Mouse (Mus musculus): ENCODE data around the gene Hspa12b. TPM values are rescaled to one million over a fixed set of nuclear protein-coding genes. Genes with fewer than 3 reads are reported as not detected.

Hspa12b gene
- 0.99 TPM for polyA plus RNA-seq (2014; fragmentation: Illumina TruSeq; extraction: RNeasy Lipid Tissue Mini Kit (QIAGEN cat#74804); ENCODE audit: low read depth, low replicate concordance)

GRCm38 (mm10) chr2:131127161-131127730 is at the start of gene Hspa12b:
TSS of gene Hspa12b (plus strand) at chr2:131127280.

GRCm38 (mm10) chr2:131086667-131087390 is 40.3 kb upstream of the Hspa12b start, which contains the start of gene Siglec1:
TSS of gene Siglec1 (minus strand) at chr2:131086765.

DNA sequence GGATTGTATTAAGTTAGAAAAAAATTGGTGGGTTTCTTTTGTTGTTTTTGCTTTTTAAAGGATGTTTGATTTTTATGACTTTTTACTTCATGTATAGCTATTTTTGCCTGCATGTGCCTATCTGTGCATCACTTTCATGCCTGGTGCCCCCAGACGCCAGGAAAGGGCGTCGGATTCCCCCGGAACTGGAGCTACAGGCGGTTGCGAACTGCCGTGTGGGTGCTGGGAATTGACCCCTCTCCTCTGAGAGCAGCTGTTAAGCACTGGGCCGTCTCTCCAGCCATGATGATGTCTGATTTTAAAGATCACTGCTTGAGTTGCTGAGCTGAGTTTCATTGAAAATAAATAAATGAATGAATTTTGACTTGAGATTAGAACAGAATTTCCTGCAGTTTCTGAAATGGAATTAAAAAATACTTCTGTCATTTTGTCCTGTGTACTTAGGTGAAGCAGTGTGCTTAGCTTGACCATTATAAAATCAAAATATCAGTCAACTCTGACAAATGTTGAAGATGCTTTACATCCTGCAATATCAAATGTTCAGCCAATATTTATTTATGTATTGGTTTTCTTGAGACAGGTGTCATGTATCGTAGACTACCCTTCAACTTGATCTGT is 6.0 kb downstream of the Hspa12b start, which contains the start of gene Gm11037:
TSS of gene Gm11037 (plus strand) at position 568 of the 618 bp plus-strand sequence.

GRCm38 (mm10) chr2:131159938-131160581 is 33.0 kb downstream of the Hspa12b start, which contains the start of gene 1700037H04Rik:
TSS of gene 1700037H04Rik (minus strand) at chr2:131160081.

GRCm38 (mm10) chr2:131179990-131180587 is 53.0 kb downstream of the Hspa12b start, which contains the start of gene Cenpb:
TSS of gene Cenpb (minus strand) at chr2:131180067.

DNA sequence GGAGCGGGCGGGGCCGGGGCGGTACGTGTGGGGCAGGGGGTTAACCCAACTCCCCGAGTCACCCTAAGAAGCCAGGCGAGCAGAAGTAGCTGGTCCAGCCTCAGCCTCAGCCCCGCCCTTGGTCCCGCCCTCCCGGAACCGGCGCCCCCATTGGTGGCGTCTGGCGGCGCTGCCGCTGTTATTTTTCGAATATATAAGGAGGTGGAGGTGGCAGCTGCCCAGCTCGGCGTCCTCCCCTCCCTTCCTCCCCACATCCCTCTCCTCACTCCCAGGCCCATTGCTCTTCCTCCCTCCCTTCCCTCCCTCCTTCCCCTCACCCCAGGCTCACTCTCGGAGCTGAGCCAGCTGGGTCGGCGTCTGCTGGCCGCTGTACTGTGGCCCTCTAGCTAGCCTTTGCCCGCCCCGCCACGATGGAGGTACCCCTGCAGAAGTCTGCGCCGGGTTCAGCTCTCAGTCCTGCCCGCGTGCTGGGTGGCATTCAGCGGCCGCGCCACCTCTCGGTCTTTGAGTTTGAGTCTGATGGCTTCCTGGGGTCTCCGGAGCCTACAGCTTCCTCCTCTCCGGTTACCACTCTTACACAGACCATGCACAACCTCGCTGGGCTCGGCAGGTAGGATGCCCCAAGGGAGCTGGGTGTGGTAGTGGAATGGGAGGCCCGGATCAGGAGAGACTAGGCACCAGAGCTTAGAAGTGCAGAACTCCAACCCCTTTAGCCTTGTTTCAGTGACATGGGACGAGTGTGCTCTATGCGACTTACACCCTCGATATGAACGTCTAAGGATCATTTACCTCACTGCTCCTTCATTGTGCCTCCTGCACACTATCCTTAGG is 59.9 kb downstream of the Hspa12b start, which contains the start of the genes Cdc25b and Spef1:
TSS of gene Cdc25b (plus strand) at position 179 of the 831 bp plus-strand sequence.
TSS of gene Spef1 (minus strand) at position 512 of the 831 bp plus-strand sequence.

Other genes starting within 250 kb of the Hspa12b start
- 27.6 TPM for gene 4930402H24Rik, start 220.9 kb upstream of the Hspa12b start, polyA plus RNA-seq (2014; fragmentation: Illumina TruSeq; extraction: RNeasy Lipid Tissue Mini Kit (QIAGEN cat#74804); ENCODE audit: low read depth, low replicate concordance)
- gene Atrn, start 220.8 kb upstream of the Hspa12b start, polyA plus RNA-seq (2014; fragmentation: Illumina TruSeq; extraction: RNeasy Lipid Tissue Mini Kit (QIAGEN cat#74804); ENCODE audit: low read depth, low replicate concordance): 43.9 TPM
- 0.93 TPM for gene Gfra4, start 84.2 kb upstream of the Hspa12b start, polyA plus RNA-seq (2014; fragmentation: Illumina TruSeq; extraction: RNeasy Lipid Tissue Mini Kit (QIAGEN cat#74804); ENCODE audit: low read depth, low replicate concordance)
- gene Adam33, start 63.5 kb upstream of the Hspa12b start, polyA plus RNA-seq (2014; fragmentation: Illumina TruSeq; extraction: RNeasy Lipid Tissue Mini Kit (QIAGEN cat#74804); ENCODE audit: low read depth, low replicate concordance): 0.52 TPM
- gene Siglec1, start 40.5 kb upstream of the Hspa12b start, polyA plus RNA-seq (2014; fragmentation: Illumina TruSeq; extraction: RNeasy Lipid Tissue Mini Kit (QIAGEN cat#74804); ENCODE audit: low read depth, low replicate concordance): 0.70 TPM
- not detected for gene Gm11037, start 6.2 kb downstream of the Hspa12b start, polyA plus RNA-seq (2014; fragmentation: Illumina TruSeq; extraction: RNeasy Lipid Tissue Mini Kit (QIAGEN cat#74804); ENCODE audit: low read depth, low replicate concordance)
- 0.87 TPM for gene 1700037H04Rik, start 32.8 kb downstream of the Hspa12b start, polyA plus RNA-seq (2014; fragmentation: Illumina TruSeq; extraction: RNeasy Lipid Tissue Mini Kit (QIAGEN cat#74804); ENCODE audit: low read depth, low replicate concordance)
- gene Cenpb, start 52.8 kb downstream of the Hspa12b start, polyA plus RNA-seq (2014; fragmentation: Illumina TruSeq; extraction: RNeasy Lipid Tissue Mini Kit (QIAGEN cat#74804); ENCODE audit: low read depth, low replicate concordance): 11.2 TPM
- 0.82 TPM for gene Cdc25b, start 59.7 kb downstream of the Hspa12b start, polyA plus RNA-seq (2014; fragmentation: Illumina TruSeq; extraction: RNeasy Lipid Tissue Mini Kit (QIAGEN cat#74804); ENCODE audit: low read depth, low replicate concordance)
- 1.1 TPM for gene Spef1, start 60.0 kb downstream of the Hspa12b start, polyA plus RNA-seq (2014; fragmentation: Illumina TruSeq; extraction: RNeasy Lipid Tissue Mini Kit (QIAGEN cat#74804); ENCODE audit: low read depth, low replicate concordance)
- not detected for gene Ap5s1, start 79.8 kb downstream of the Hspa12b start, polyA plus RNA-seq (2014; fragmentation: Illumina TruSeq; extraction: RNeasy Lipid Tissue Mini Kit (QIAGEN cat#74804); ENCODE audit: low read depth, low replicate concordance)
- gene Mavs, start 106.8 kb downstream of the Hspa12b start, polyA plus RNA-seq (2014; fragmentation: Illumina TruSeq; extraction: RNeasy Lipid Tissue Mini Kit (QIAGEN cat#74804); ENCODE audit: low read depth, low replicate concordance): 6.6 TPM
- 51.3 TPM for gene Pank2, start 135.2 kb downstream of the Hspa12b start, polyA plus RNA-seq (2014; fragmentation: Illumina TruSeq; extraction: RNeasy Lipid Tissue Mini Kit (QIAGEN cat#74804); ENCODE audit: low read depth, low replicate concordance)
- gene Rnf24, start 225.6 kb downstream of the Hspa12b start, polyA plus RNA-seq (2014; fragmentation: Illumina TruSeq; extraction: RNeasy Lipid Tissue Mini Kit (QIAGEN cat#74804); ENCODE audit: low read depth, low replicate concordance): 11.1 TPM

Data from adrenal gland, adult 10 weeks (tissue).